Mouse (Mus musculus): Measurements from ENCODE around the gene Ctnnb1.

DNA sequence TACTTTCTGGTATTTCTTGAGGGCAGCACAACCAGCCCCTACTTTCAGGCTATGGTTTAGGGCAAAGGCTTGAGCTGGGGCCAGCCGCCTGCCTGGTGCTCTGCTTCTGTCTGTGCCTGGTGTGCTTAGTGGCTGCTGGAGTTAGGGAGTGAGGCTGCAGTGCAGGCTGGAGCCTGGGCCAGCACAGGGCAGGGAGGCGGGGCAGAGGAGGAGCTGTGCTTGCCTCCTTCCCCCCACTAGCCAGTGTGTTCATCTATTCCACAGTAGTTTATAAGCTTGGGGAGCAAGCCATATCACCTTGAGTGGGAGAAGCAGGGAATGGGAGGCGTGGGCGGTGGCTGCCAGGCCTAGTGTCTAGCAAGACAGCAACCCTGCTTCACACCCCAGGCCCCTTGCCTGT lies 34.1 kb downstream of the Ctnnb1 start:
- TF ChIP-seq POLR2A (IDR thresholded peaks at IDR 0.05; ENCODE audit: low read depth, low read length), result no peak
- no peak for TF ChIP-seq CTCF (IDR thresholded peaks at IDR 0.05; ENCODE audit: extremely low read depth, insufficient read length, insufficient replicate concordance, low read depth, low read length)
